Mouse (Mus musculus) forebrain, embryonic 12.5 days (tissue): ENCODE measurements around the gene Wipf1. TPM values are rescaled to one million over a fixed set of nuclear protein-coding genes. Genes with fewer than 3 reads are reported as not detected.

ENCODE experiments used
- ATAC-seq: fragments of 200-750 bp; cut with Nextera tagmentation; 2 replicates; pipeline ENCODE4 v1.8.0; 2017; ENCODE audit warnings: moderate TSS enrichment; ENCODE audit not compliant: low FRiP score
- H3K27ac ChIP-seq: fragments of 300-500 bp; sonication (generic); 2 replicates; pipeline ENCODE4 v1.5.1; 2016; ENCODE audit warnings: mild to moderate bottlenecking
- H3K27me3 ChIP-seq: fragments of 300-500 bp; sonication (generic); 2 replicates; pipeline ENCODE4 v1.6.1; 2016; ENCODE audit warnings: mild to moderate bottlenecking
- H3K36me3 ChIP-seq: fragments of 300-500 bp; sonication (generic); replicated peaks from 2 replicates; pipeline ENCODE4 v1.6.1; 2016; ENCODE audit warnings: mild to moderate bottlenecking
- H3K4me1 ChIP-seq: fragments of 300-500 bp; sonication (generic); 2 replicates; pipeline ENCODE4 v1.6.1; 2016
- H3K4me2 ChIP-seq: fragments of 300-500 bp; sonication (generic); 2 replicates; pipeline ENCODE4 v1.6.1; 2016; ENCODE audit warnings: mild to moderate bottlenecking, moderate library complexity
- H3K4me3 ChIP-seq: fragments of 300-500 bp; sonication (generic); replicated peaks from 2 replicates; pipeline ENCODE4 v1.5.1; 2016; ENCODE audit warnings: mild to moderate bottlenecking
- H3K9ac ChIP-seq: fragments of 300-500 bp; sonication (generic); 2 replicates; pipeline ENCODE4 v1.6.1; 2016; ENCODE audit warnings: mild to moderate bottlenecking
- H3K9me3 ChIP-seq: fragments of 300-500 bp; sonication (generic); 2 replicates; pipeline ENCODE4 v1.6.1; 2016
- WGBS: fragments of 180-500 bp; shearing (Covaris S2); methylation state at CpG from one replicate; pipeline ENCODE4 v1.1.7; 2016; 5-methylcytosine and 5-hydroxymethylcytosine counted together
- polyA plus RNA-seq: library from polyadenylated mRNA; unstranded; fragments of >200 nt; fragmentation: Nextera tagmentation; extraction: Ambion mirVana; gene quantifications from 2 replicates; pipeline ENCODE4 v1.2.1, GENCODE M21; 2016

Wipf1 gene
- polyA plus RNA-seq, 1 experiment from 2014 or later: 5.5 TPM

DNA sequence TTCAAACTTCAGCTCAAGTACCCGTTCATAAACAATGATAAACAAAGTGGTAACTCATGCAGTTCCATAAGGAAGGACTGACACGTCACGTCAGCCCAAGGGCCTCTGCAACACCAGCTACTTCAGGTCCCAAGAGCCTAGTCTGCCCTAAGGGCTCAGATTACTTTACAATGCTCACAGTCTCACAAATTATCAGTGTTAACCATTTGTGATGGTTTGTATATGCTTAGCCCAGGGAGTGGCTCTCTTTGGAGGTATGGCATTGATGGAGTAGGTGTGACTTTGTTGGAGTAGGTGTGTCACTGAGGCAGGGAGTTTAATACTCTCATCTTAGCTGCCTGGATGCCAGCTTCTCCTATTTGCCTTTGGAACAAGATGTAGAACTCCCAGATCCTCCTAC is 32.0 kb downstream of the Wipf1 start:
- WGBS: 83% methylated on average over 3 of the region's 3 CpGs
- Histone ChIP-seq H3K9ac (no peak overlapping the region), H3K4me1 (no peaks in the 10 kb centered on the region; the same call in 1 of the 2 replicates)

GRCm38 (mm10) chr2:73496944-73497343 is 32.6 kb downstream of the Wipf1 start:
- Histone ChIP-seq H3K4me2 (no peak overlapping the region), H3K27me3 (no peaks in the 10 kb centered on the region), H3K4me1 (peaks cover under 1% of the 10 kb centered on the region; the same call in 1 of the 2 replicates), H3K36me3 (no peaks in the 10 kb centered on the region; the same call in 1 of the 2 replicates), H3K27ac (no peak overlapping the region), H3K4me3 (no peak overlapping the region), H3K9me3 (no peaks in the 10 kb centered on the region), H3K9ac (no peak overlapping the region)
- no peak for ATAC-seq
- WGBS: 94% methylated on average over 9 of the region's 9 CpGs

More for the DNA sequence above, 32.0 kb downstream of the Wipf1 start:
- Histone ChIP-seq H3K9me3 (no peaks in the 10 kb centered on the region), H3K4me3 (no peak overlapping the region), H3K27me3 (no peaks in the 10 kb centered on the region), H3K27ac (no peak overlapping the region), H3K4me2 (no peak overlapping the region), H3K36me3 (no peaks in the 10 kb centered on the region; the same call in 1 of the 2 replicates)
- ATAC-seq: no peak

GRCm38 (mm10) chr2:73496329-73496685 is 33.2 kb downstream of the Wipf1 start:
- Histone ChIP-seq H3K4me2 (no peak overlapping the region), H3K27ac (no peak overlapping the region), H3K9me3 (no peaks in the 10 kb centered on the region), H3K4me3 (no peak overlapping the region), H3K4me1 (peaks cover 3% of the 10 kb centered on the region; the same call in 1 of the 2 replicates), H3K9ac (no peak overlapping the region), H3K36me3 (no peaks in the 10 kb centered on the region; the same call in 1 of the 2 replicates), H3K27me3 (no peaks in the 10 kb centered on the region)
- no peak for ATAC-seq
- 84% methylated on average over 4 of the region's 4 CpGs for WGBS

- peaks cover 3% of the 10 kb centered on the region; the same call in 1 of the 2 replicates for H3K4me1 ChIP-seq
- no peaks in the 10 kb centered on the region for H3K27me3 ChIP-seq
- H3K27ac ChIP-seq: no peak overlapping the region
- 82% methylated on average over 16 of the region's 16 CpGs for WGBS
- H3K9me3 ChIP-seq: no peaks in the 10 kb centered on the region
- H3K4me2 ChIP-seq: no peak overlapping the region
- H3K9ac ChIP-seq: no peak overlapping the region
- H3K4me3 ChIP-seq: no peak overlapping the region
- no peak for ATAC-seq
- H3K36me3 ChIP-seq: no peaks in the 10 kb centered on the region; the same call in 1 of the 2 replicates
Observed at GRCm38 (mm10) chr2:73495617-73496328, 33.8 kb downstream of the Wipf1 start.

DNA sequence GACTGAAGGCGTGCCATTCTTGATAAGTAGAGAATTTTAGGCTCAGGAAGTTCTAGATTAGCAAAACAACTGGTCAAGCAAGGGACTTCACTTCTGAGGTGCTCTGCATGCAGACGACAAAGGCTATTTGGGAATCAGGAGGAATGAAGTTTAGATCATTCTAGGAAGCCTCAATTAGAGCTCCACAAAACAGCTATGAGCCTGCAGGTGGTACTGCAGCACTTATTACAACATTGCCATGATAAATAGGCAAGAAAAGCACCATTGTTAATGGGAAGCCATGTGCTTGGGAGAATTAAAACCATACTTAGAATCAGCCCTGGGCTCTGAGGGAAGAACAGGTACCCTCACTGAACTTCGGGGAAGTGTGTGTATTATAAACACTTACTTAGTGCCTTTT is 36.0 kb downstream of the Wipf1 start:
- Histone ChIP-seq H3K9me3 (no peaks in the 10 kb centered on the region), H3K4me1 (peaks cover 3% of the 10 kb centered on the region; the same call in 1 of the 2 replicates), H3K27me3 (no peaks in the 10 kb centered on the region), H3K27ac (no peak overlapping the region), H3K9ac (no peak overlapping the region), H3K4me3 (no peak overlapping the region), H3K36me3 (no peaks in the 10 kb centered on the region), H3K4me2 (no peak overlapping the region)
- ATAC-seq: no peak
- WGBS: 62% methylated on average over 3 of the region's 3 CpGs

- Histone ChIP-seq H3K36me3 (no peaks in the 10 kb centered on the region), H3K4me1 (peaks cover 3% of the 10 kb centered on the region; the same call in 1 of the 2 replicates), H3K4me3 (no peak overlapping the region), H3K9ac (no peak overlapping the region), H3K27me3 (no peaks in the 10 kb centered on the region), H3K4me2 (no peak overlapping the region), H3K27ac (no peak overlapping the region), H3K9me3 (no peaks in the 10 kb centered on the region)
- 68% methylated on average over 9 of the region's 9 CpGs for WGBS
- no peak for ATAC-seq
Observed at GRCm38 (mm10) chr2:73491442-73492241, 37.9 kb downstream of the Wipf1 start.

DNA sequence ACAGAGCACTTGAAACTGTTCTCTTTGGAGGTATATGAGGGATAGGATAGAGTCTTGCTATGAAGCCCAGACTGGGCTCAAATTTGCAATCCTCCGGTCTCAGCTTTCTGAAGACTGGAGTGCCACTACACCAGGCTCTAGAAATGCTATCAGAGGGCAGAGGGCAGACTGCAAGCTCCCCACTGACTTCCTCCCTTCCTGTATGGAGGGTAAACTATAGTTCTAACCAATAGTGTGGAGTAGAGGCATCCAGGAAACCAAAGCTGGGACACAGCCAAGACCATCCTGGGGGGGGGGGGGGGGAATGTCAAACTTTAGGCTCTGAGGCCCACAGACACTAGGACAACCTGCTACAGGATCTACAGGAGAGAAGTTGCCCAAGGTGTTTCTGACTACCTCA is 39.1 kb downstream of the Wipf1 start:
- Histone ChIP-seq H3K27ac (no peak overlapping the region), H3K4me2 (no peak overlapping the region)
- ATAC-seq: no peak

GRCm38 (mm10) chr2:73486120-73486601 is 43.4 kb downstream of the Wipf1 start:
- H3K9ac ChIP-seq: no peak overlapping the region
- no peaks in the 10 kb centered on the region for H3K27me3 ChIP-seq
- no peaks in the 10 kb centered on the region for H3K9me3 ChIP-seq
- no peak overlapping the region for H3K4me2 ChIP-seq
- WGBS: 84% methylated on average over 8 of the region's 8 CpGs
- no peak overlapping the region for H3K4me3 ChIP-seq
- H3K36me3 ChIP-seq: no peaks in the 10 kb centered on the region
- H3K4me1 ChIP-seq: peaks cover 12% of the 10 kb centered on the region
- 0 out of 2 replicates have a peak overlapping the region, but pooled peaks have one; percentile 3 for H3K27ac ChIP-seq
- ATAC-seq: no peak

More for the DNA sequence above, 39.1 kb downstream of the Wipf1 start:
- Histone ChIP-seq H3K4me3 (no peak overlapping the region), H3K27me3 (no peaks in the 10 kb centered on the region), H3K4me1 (peaks cover 3% of the 10 kb centered on the region; the same call in 1 of the 2 replicates), H3K36me3 (no peaks in the 10 kb centered on the region), H3K9me3 (no peaks in the 10 kb centered on the region), H3K9ac (no peak overlapping the region)
- 80% methylated on average over 1 of the region's 1 CpGs for WGBS

DNA sequence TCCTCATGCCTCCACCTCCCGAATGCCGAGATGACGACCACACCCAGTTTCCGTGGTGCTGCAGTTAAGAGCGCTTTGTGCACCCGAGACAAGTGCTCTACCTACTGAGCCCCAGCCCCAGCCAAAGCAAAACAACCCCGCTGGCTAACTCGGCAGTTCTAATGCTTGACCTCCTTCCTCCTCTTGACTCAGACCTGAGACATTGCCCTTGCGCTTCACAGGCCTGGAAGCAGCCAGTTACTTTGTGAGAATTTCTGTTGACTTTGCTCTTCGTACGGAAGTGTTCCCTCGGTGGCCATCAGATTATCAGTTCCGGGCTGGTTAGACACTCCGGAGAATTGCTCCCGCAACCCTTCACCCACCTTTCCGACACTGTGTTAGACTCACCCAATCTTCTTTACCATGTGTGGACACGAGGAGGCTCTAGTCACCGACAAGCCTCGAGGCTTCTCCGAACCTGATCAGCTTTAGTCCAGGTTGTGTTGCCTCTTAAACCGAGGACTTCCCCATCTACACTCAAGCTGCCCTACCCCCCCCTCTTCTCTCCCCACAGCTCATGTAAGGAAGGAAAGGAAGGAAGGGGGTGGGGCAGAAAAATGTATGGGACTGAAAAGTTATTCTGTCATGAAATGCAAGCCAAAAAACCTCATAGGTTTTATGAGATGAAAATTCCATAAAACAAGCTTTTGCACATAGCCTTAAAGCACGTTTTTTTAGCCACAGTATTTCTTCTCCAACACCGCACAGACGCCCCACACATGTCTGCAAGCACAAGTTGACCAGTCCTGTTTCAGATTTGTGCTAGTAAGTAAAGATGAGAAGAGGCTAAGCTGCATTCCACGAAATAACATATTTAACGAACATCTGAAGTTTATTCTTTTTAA is 44.1 kb downstream of the Wipf1 start:
- no peaks in the 10 kb centered on the region for H3K9me3 ChIP-seq
- no peak overlapping the region for H3K9ac ChIP-seq
- H3K36me3 ChIP-seq: no peaks in the 10 kb centered on the region
- WGBS: 79% methylated on average over 26 of the region's 26 CpGs
- 0 out of 2 replicates have a peak overlapping the region, but pooled peaks have one; percentile 37 for H3K27ac ChIP-seq
- H3K4me1 ChIP-seq: peaks cover 12% of the 10 kb centered on the region
- ATAC-seq: no peak
- no peak overlapping the region for H3K4me2 ChIP-seq
- no peak overlapping the region for H3K4me3 ChIP-seq
- H3K27me3 ChIP-seq: no peaks in the 10 kb centered on the region

GRCm38 (mm10) chr2:73484561-73485235 is 44.8 kb downstream of the Wipf1 start:
- no peak overlapping the region for H3K9ac ChIP-seq
- 0 out of 2 replicates have a peak overlapping the region, but pooled peaks have one; percentile 4 for H3K4me2 ChIP-seq
- H3K27ac ChIP-seq: peak overlapping the region; percentile 71; the same call in 1 of the 2 replicates
- H3K9me3 ChIP-seq: no peaks in the 10 kb centered on the region
- WGBS: 55% methylated on average over 15 of the region's 15 CpGs
- no peak for ATAC-seq
- no peak overlapping the region for H3K4me3 ChIP-seq
- peaks cover 12% of the 10 kb centered on the region for H3K4me1 ChIP-seq
- no peaks in the 10 kb centered on the region for H3K36me3 ChIP-seq
- H3K27me3 ChIP-seq: no peaks in the 10 kb centered on the region

- Histone ChIP-seq H3K9ac (no peak overlapping the region), H3K36me3 (no peaks in the 10 kb centered on the region), H3K4me1 (no peaks in the 10 kb centered on the region; the same call in 1 of the 2 replicates), H3K27me3 (no peaks in the 10 kb centered on the region), H3K9me3 (no peaks in the 10 kb centered on the region), H3K4me2 (no peak overlapping the region), H3K4me3 (no peak overlapping the region), H3K27ac (no peak overlapping the region)
- no peak for ATAC-seq
- WGBS: 95% methylated on average over 6 of the region's 6 CpGs
Observed at GRCm38 (mm10) chr2:73478805-73479204, 50.7 kb downstream of the Wipf1 start.
